Mouse (Mus musculus) heart, adult 2 months (tissue): ENCODE measurements around the gene Npc1l1. TPM values are rescaled to one million over a fixed set of nuclear protein-coding genes. Genes with fewer than 3 reads are reported as not detected.
A peak's percentile ranks its signal among the peaks of the same experiment; 100 is the strongest.

Source experiments
- DNase-seq, 2 experiments: peaks; one replicate each; pipeline ENCODE4 v3.0.0; 2021
- H3K27ac ChIP-seq: fragments of 200-600 bp; 2 replicates; pipeline ENCODE4 v1.8.1; 2022
- H3K27me3 ChIP-seq: fragments of 200-500 bp; 2 replicates; pipeline ENCODE4 v1.6.1; 2012; ENCODE audit warnings: mild to moderate bottlenecking, low read length, inconsistent platforms, mixed read lengths; ENCODE audit not compliant: control insufficient read depth, insufficient read depth
- H3K36me3 ChIP-seq: fragments of 200-500 bp; 2 replicates; pipeline ENCODE4 v1.6.1; 2012; ENCODE audit warnings: low read length, inconsistent platforms; ENCODE audit not compliant: control insufficient read depth, insufficient read depth
- H3K4me1 ChIP-seq: fragments of 200-500 bp; 2 replicates; pipeline ENCODE4 v1.6.1; 2011; ENCODE audit warnings: low read length; ENCODE audit not compliant: control insufficient read depth, insufficient read depth
- H3K4me3 ChIP-seq: fragments of 200-600 bp; 2 replicates; pipeline ENCODE4 v1.8.1; 2022
- H3K79me2 ChIP-seq: fragments of 200-500 bp; replicated peaks from 2 replicates; pipeline ENCODE4 v1.6.1; 2012; ENCODE audit warnings: mild to moderate bottlenecking, inconsistent platforms, low read length, moderate library complexity, mixed read lengths; ENCODE audit not compliant: control insufficient read depth, insufficient read depth
- H3K9ac ChIP-seq: fragments of 200-500 bp; 2 replicates; pipeline ENCODE4 v1.6.1; 2012; ENCODE audit warnings: low read depth, mild to moderate bottlenecking, control low read depth, inconsistent platforms, low read length, mixed read lengths
- CTCF ChIP-seq: fragments of 200-600 bp; IDR thresholded peaks from 2 replicates; pipeline ENCODE4 v1.8.1; 2022; ENCODE audit warnings: antibody characterized with exemption, mild to moderate bottlenecking, moderate library complexity
- EP300 ChIP-seq: fragments of 200-500 bp; IDR thresholded peaks from 2 replicates; pipeline ENCODE4 v1.6.1; 2011; ENCODE audit warnings: low read depth, low read length, control low read depth; ENCODE audit not compliant: insufficient read depth
- POLR2A ChIP-seq: fragments of 200-500 bp; IDR thresholded peaks from 2 replicates; pipeline ENCODE4 v1.6.1; 2011; ENCODE audit warnings: mild to moderate bottlenecking, low read depth, low read length, control low read depth; ENCODE audit not compliant: insufficient read depth
- WGBS: fragments of 180-500 bp; shearing (Covaris S2); methylation state at CpG from one replicate; pipeline ENCODE4 v1.1.7; 2018; 5-methylcytosine and 5-hydroxymethylcytosine counted together
- intact Hi-C: fragments of 180-260 bp; cut with DNase I; formaldehyde crosslinking; loops from one replicate; pipeline ENCODE4 v1.15.1; 2025
- polyA plus RNA-seq: library from polyadenylated mRNA; depleted of rRNA; stranded (reverse); fragments of >200 nt; gene quantifications from 2 replicates; pipeline ENCODE4 v1.2.3, GENCODE M21; 2012
- total RNA-seq, 2 experiments: library from RNA; stranded (reverse); gene quantifications; 2 replicates each; pipeline ENCODE4 v1.2.3; 2021

Gene Npc1l1
- total and polyA plus RNA-seq, 3 experiments = 0.08 to 0.25 TPM; not detected in 1

DNA sequence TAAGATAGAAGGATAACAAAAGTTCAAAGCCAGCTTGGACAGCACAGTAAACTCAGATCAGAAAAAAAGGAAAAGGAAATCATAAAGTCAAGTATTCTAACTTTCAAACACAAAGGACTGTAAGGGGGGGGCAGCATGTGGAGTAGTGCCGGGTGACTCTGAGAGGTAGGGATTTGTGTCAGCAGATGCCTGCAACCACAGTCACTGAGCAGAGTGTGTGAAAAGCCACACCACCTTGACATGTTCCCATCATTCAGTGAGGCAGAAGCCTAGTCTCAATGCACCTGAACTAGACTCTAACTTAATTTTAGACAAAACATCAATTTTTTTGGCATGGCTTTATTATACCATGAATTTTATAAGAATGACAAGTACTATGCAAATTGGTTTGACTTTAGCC, 54.4 kb downstream of the Npc1l1 start:
- H3K27me3 ChIP-seq = no peaks in the 10 kb centered on the region
- H3K4me1 ChIP-seq = peaks cover 24% of the 10 kb centered on the region
- H3K79me2 ChIP-seq = peaks cover 2% of the 10 kb centered on the region
- peaks cover 10% of the 10 kb centered on the region for H3K36me3 ChIP-seq
- no peak overlapping the region for H3K4me3 ChIP-seq
- no peak for DNase-seq
- H3K27ac ChIP-seq = no peak overlapping the region
- no peak overlapping the region for H3K9ac ChIP-seq
- intact Hi-C loops = no loop called here
- no peak for TF ChIP-seq CTCF
- TF ChIP-seq POLR2A = no peak
- no peak for TF ChIP-seq EP300
- 36% methylated on average over 1 of the region's 1 CpGs for WGBS

DNA sequence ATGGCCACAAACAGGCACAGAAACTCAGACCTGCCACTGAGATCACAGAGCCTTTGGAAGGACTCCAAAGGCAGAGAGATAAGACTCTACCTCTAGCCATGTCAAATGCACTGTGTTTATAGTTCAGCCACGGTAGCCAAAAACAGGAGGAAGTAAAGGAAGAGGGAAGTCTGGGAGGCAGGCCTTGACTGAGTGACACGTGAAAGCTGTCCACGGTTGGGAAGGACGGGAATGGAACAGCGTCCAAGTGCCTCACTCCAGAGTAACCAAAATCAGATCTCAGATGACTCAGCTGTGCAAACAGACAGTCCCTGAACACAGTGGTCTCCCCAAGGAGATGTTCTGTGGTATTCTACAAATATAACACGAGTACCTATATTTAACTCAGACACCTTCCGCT, 55.2 kb downstream of the Npc1l1 start:
- intact Hi-C loops = no loop called here
- H3K4me1 ChIP-seq = peaks cover 23% of the 10 kb centered on the region
- H3K79me2 ChIP-seq = peaks cover 2% of the 10 kb centered on the region
- no peak overlapping the region for H3K9ac ChIP-seq
- no peak overlapping the region for H3K4me3 ChIP-seq
- 0 out of 2 replicates have a peak, but pooled peaks have one; percentile 66 for TF ChIP-seq EP300
- TF ChIP-seq CTCF = no peak
- TF ChIP-seq POLR2A = no peak
- 1% methylated on average over 7 of the region's 7 CpGs for WGBS
- peak overlapping the region; percentile 61 for H3K27ac ChIP-seq
- H3K36me3 ChIP-seq = peaks cover 10% of the 10 kb centered on the region
- no peaks in the 10 kb centered on the region for H3K27me3 ChIP-seq
- peak in 1 of 2 experiments; percentile 65 for DNase-seq

DNA sequence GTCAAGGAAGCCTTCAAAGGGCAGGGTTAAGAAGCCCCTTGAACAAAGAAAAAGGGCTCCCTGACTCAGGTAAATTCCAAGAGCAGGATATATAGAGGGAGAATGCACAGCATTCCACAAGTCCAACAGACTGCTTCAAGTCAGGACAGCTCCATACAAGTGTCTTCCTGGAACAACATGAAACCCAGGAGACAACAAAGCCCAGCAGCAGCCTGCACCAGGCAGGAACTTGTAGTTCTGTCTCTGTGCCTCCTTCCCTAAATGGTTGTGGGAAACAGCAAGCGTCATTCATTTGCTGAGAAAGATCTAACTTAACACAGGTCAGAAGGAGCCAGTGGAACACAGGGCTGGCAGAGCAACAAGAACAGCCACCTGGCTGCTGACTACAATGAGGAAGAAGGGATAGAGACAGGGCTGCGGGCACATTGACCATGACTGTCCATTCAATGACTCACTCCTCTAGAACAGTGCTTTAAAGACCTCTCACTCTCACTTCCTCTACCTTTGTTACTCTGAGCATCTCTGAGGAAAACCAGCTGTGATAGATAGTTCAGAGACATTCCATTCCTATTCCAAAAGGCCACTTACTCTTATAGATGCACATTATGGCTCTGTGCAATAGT, 60.8 kb downstream of the Npc1l1 start:
- Histone ChIP-seq H3K27me3 (no peaks in the 10 kb centered on the region), H3K4me3 (no peak overlapping the region), H3K79me2 (peaks cover 2% of the 10 kb centered on the region), H3K9ac (no peak overlapping the region), H3K4me1 (peaks cover 3% of the 10 kb centered on the region), H3K36me3 (no peaks in the 10 kb centered on the region; the same call in 1 of the 2 replicates), H3K27ac (no peak overlapping the region)
- no peak for TF ChIP-seq EP300
- TF ChIP-seq CTCF = no peak
- TF ChIP-seq POLR2A = no peak
- no peak for DNase-seq
- intact Hi-C loops = no loop called here
- WGBS = 53% methylated on average over 2 of the region's 2 CpGs

DNA sequence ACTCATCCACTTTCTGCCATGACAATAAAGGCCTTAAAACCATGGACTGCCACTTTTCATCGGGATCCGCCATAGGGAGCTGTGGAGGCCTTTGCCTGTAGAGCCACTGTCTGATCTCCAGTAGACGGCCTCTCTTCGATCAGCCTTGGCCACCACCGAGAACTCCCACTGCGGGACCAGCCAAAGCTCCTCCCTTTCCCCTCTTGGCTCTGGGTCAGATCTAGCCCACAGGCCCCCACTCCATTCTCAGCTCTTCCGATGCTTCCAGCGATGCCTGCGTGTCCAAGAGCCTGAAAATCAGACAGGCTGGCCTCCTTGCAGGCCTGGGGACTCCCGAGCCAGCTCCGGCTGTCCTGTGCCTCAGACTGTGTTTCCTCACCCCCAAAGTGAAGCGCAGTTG, 63.6 kb downstream of the Npc1l1 start:
- no peaks in the 10 kb centered on the region for H3K27me3 ChIP-seq
- no peak overlapping the region for H3K27ac ChIP-seq
- TF ChIP-seq POLR2A (no peak), EP300 (no peak), CTCF (no peak)
- peaks cover 3% of the 10 kb centered on the region for H3K4me1 ChIP-seq
- no peak overlapping the region for H3K9ac ChIP-seq
- intact Hi-C loops = no loop called here
- H3K79me2 ChIP-seq = peaks cover 5% of the 10 kb centered on the region
- DNase-seq = no peak
- no peak overlapping the region for H3K4me3 ChIP-seq
- no peaks in the 10 kb centered on the region; the same call in 1 of the 2 replicates for H3K36me3 ChIP-seq
- 62% methylated on average over 12 of the region's 12 CpGs for WGBS

DNA sequence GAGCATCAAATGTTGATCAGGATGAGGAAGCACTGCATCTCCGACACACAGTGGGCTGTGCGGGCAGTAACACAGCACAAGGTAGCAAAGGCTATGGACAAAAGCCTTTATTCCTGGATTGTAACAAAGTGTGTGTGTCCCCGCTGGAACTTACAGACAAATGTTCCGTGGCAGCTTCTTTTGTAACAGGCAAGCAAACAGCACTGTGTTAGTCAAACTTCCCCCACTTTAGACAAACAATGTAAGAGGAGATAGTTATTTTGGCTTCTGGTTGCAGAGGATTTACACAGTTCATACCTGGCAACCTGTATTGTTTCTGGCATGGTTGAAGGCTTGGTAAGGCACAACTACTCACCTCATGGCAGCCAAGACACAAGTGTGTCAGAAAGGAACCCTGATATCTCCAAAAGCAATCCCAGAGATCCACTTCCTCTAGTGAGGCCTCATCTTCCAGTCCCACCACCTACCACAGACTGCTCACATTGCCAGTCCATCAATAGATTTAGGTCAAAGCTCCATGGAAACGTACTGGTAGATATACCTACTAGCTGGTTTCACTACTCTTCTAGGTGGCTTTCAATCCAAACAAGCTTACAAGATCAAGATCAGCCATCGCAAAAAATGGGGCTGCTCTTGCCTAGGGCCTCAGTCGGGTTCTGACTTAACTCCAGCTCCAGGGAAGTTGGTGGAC, 64.4 kb downstream of the Npc1l1 start:
- Histone ChIP-seq H3K4me3 (no peak overlapping the region), H3K9ac (no peak overlapping the region), H3K36me3 (no peaks in the 10 kb centered on the region; the same call in 1 of the 2 replicates), H3K79me2 (peaks cover 5% of the 10 kb centered on the region), H3K4me1 (peaks cover 3% of the 10 kb centered on the region), H3K27me3 (no peaks in the 10 kb centered on the region), H3K27ac (no peak overlapping the region)
- no peak for DNase-seq
- intact Hi-C loops = no loop called here
- TF ChIP-seq POLR2A (no peak), CTCF (no peak), EP300 (no peak)
- WGBS = 89% methylated on average over 7 of the region's 7 CpGs

DNA sequence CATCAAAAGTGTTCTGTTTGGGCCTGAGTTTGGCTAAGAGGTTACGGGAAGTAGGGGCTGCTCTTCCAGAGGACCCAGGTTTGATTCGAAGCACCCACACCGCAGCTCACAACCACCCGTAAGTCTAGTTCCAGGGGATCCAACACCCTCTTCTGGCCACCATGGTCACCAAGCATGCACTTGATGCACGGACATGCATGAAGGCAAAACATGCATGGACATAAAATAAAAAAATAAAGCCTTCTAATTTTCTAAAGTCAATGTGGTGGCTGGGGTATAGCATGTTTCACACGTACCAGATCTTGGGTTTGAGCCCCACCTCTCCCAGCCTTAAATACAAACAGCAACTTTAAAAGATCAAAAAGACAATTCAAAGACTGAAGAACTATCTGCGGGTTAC, 65.2 kb downstream of the Npc1l1 start:
- no peaks in the 10 kb centered on the region; the same call in 1 of the 2 replicates for H3K36me3 ChIP-seq
- H3K79me2 ChIP-seq = peaks cover 5% of the 10 kb centered on the region
- no peak overlapping the region for H3K27ac ChIP-seq
- TF ChIP-seq POLR2A (no peak), CTCF (no peak), EP300 (no peak)
- no peak overlapping the region for H3K4me3 ChIP-seq
- intact Hi-C loops = no loop called here
- WGBS = 97% methylated on average over 7 of the region's 7 CpGs
- peaks cover 5% of the 10 kb centered on the region for H3K4me1 ChIP-seq
- H3K27me3 ChIP-seq = no peaks in the 10 kb centered on the region
- H3K9ac ChIP-seq = no peak overlapping the region
- no peak for DNase-seq
